Mouse (Mus musculus) midbrain, embryonic 13.5 days (tissue): ENCODE results near the gene Ncapg. TPM values are rescaled to one million over a fixed set of nuclear protein-coding genes. Genes with fewer than 3 reads are reported as not detected.
"Not testable (repeated sequence)": the region's sequence is repeated elsewhere in the genome, so short reads cannot be mapped to it uniquely, and the experiment has no call there.

Source experiments
- ATAC-seq: fragments of 200-750 bp; cut with Nextera tagmentation; 2 replicates; pipeline ENCODE4 v1.8.0; 2017; ENCODE audit warnings: mild to moderate bottlenecking, moderate TSS enrichment, moderate library complexity
- H3K27ac ChIP-seq: fragments of 300-500 bp; sonication (generic); 2 replicates; pipeline ENCODE4 v1.5.1; 2015; ENCODE audit warnings: inconsistent platforms, mild to moderate bottlenecking, moderate library complexity
- H3K27me3 ChIP-seq: fragments of 300-500 bp; sonication (generic); 2 replicates; pipeline ENCODE4 v1.6.1; 2015; ENCODE audit warnings: mild to moderate bottlenecking, inconsistent platforms
- H3K36me3 ChIP-seq: fragments of 300-500 bp; sonication (generic); 2 replicates; pipeline ENCODE4 v1.6.1; 2015; ENCODE audit warnings: mild to moderate bottlenecking, inconsistent platforms
- H3K4me1 ChIP-seq: fragments of 300-500 bp; sonication (generic); replicated peaks from 2 replicates; pipeline ENCODE4 v1.6.1; 2015; ENCODE audit warnings: inconsistent platforms
- H3K4me2 ChIP-seq: fragments of 300-500 bp; sonication (generic); replicated peaks from 2 replicates; pipeline ENCODE4 v1.6.1; 2015; ENCODE audit warnings: moderate library complexity, mild to moderate bottlenecking, inconsistent platforms
- H3K4me3 ChIP-seq: fragments of 300-500 bp; sonication (generic); replicated peaks from 2 replicates; pipeline ENCODE4 v1.5.1; 2015; ENCODE audit warnings: mild to moderate bottlenecking, inconsistent platforms
- H3K9ac ChIP-seq: fragments of 300-500 bp; sonication (generic); replicated peaks from 2 replicates; pipeline ENCODE4 v1.6.1; 2015; ENCODE audit warnings: mild to moderate bottlenecking, inconsistent platforms
- H3K9me3 ChIP-seq: fragments of 300-500 bp; sonication (generic); 2 replicates; pipeline ENCODE4 v1.6.1; 2016; ENCODE audit warnings: mild to moderate bottlenecking, inconsistent platforms
- WGBS: fragments of 180-500 bp; shearing (Covaris S2); methylation state at CpG from one replicate; pipeline ENCODE4 v1.1.7; 2015; 5-methylcytosine and 5-hydroxymethylcytosine counted together
- polyA plus RNA-seq: library from polyadenylated mRNA; unstranded; fragments of >200 nt; fragmentation: Nextera tagmentation; extraction: Ambion mirVana; gene quantifications from 2 replicates; pipeline ENCODE4 v1.2.1, GENCODE M21; 2015

Gene Ncapg
- 22.7 and 26.8 TPM in 2 replicates for polyA plus RNA-seq

- peak; percentile 100 for ATAC-seq
- peaks cover 16% of the 10 kb centered on the region for H3K4me1 ChIP-seq
- H3K27ac ChIP-seq, result peak within 1 kb of the TSS; percentile 80
- no peaks in the 10 kb centered on the region for H3K27me3 ChIP-seq
- H3K4me3 ChIP-seq, result peak within 1 kb of the TSS; percentile 80
- peak within 1 kb of the TSS; percentile 85 for H3K9ac ChIP-seq
- H3K4me2 ChIP-seq, result peak within 1 kb of the TSS; percentile 97
- WGBS, result under 1% methylated on average over 66 of the region's 66 CpGs
- no peaks in the 10 kb centered on the region for H3K9me3 ChIP-seq
- no peaks in the 10 kb centered on the region; the same call in 1 of the 2 replicates for H3K36me3 ChIP-seq
Measured at GRCm38 (mm10) chr5:45669598-45670279, at the start of gene Ncapg. TSS of gene Ncapg (plus strand) at chr5:45669919.

DNA sequence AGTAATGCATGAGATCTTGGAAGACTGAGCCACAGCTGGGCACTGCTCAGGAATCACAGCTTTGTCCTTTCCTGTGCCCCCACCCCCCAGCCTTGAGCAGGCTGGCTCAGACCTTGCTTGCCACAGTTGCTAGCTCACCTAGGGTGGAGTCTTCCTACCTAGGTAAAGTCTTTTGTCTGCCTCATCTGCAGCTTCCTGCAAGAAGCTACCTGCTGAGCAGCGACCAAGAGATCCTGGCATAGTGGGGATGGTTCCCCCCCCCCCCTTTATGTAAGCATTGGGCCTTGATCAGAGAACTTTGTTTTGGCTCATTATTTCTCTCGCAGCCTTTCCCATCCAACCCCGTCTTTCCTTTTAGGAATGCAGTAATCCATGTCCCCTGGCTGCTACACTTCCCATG lies 48.2 kb upstream of the Ncapg start:
- Histone ChIP-seq H3K27ac (no peak overlapping the region), H3K36me3 (no peaks in the 10 kb centered on the region), H3K4me3 (no peak overlapping the region), H3K4me1 (no peaks in the 10 kb centered on the region), H3K9ac (no peak overlapping the region), H3K4me2 (no peak overlapping the region), H3K9me3 (0 out of 2 replicates have a peak, but pooled peaks cover 3% of the 10 kb centered on the region), H3K27me3 (no peaks in the 10 kb centered on the region)
- 32% methylated on average over 3 of the region's 3 CpGs for WGBS
- no peak for ATAC-seq

- Histone ChIP-seq H3K9me3 (0 out of 2 replicates have a peak, but pooled peaks cover 3% of the 10 kb centered on the region), H3K27ac (no peak overlapping the region), H3K4me3 (no peak overlapping the region), H3K4me1 (no peaks in the 10 kb centered on the region), H3K4me2 (no peak overlapping the region), H3K9ac (no peak overlapping the region), H3K36me3 (no peaks in the 10 kb centered on the region), H3K27me3 (no peaks in the 10 kb centered on the region)
- WGBS, result 70% methylated on average over 1 of the region's 1 CpGs
- ATAC-seq, result no peak
Measured at GRCm38 (mm10) chr5:45627771-45628170, 41.9 kb upstream of the Ncapg start.

DNA sequence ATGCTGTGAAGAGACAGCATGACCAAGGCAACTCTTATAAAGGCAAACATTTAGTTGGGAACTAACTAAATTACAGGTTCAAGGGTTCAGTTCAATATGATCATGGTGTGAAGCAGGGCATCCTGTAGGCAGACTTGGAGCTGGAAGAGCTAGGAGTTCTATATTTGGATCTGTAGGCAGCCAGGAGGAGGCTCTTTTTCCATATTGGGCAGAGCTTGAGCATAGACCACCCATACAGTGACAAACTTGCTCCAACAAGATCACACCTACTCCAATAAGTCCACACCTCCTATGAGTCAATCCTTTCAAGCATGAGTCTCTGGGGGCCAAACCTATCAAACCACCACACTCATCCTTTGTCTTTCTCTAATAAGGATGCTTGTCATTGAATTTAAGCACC lies 40.2 kb upstream of the Ncapg start:
- H3K27ac ChIP-seq, result no peak overlapping the region

GRCm38 (mm10) chr5:45638378-45638777 lies 31.3 kb upstream of the Ncapg start:
- Histone ChIP-seq H3K4me2 (peak overlapping the region; percentile 69), H3K4me3 (peak overlapping the region; percentile 51), H3K36me3 (no peaks in the 10 kb centered on the region), H3K4me1 (peaks cover 7% of the 10 kb centered on the region), H3K9ac (no peak overlapping the region), H3K27me3 (peaks cover 13% of the 10 kb centered on the region), H3K27ac (no peak overlapping the region), H3K9me3 (no peaks in the 10 kb centered on the region)
- WGBS, result 62% methylated on average over 3 of the region's 3 CpGs
- no peak for ATAC-seq

More for the DNA sequence above, 40.2 kb upstream of the Ncapg start:
- Histone ChIP-seq H3K36me3 (no peaks in the 10 kb centered on the region), H3K9me3 (0 out of 2 replicates have a peak, but pooled peaks cover 3% of the 10 kb centered on the region), H3K4me2 (no peak overlapping the region), H3K4me3 (no peak overlapping the region), H3K9ac (no peak overlapping the region), H3K27me3 (no peaks in the 10 kb centered on the region), H3K4me1 (no peaks in the 10 kb centered on the region)
- no peak for ATAC-seq

DNA sequence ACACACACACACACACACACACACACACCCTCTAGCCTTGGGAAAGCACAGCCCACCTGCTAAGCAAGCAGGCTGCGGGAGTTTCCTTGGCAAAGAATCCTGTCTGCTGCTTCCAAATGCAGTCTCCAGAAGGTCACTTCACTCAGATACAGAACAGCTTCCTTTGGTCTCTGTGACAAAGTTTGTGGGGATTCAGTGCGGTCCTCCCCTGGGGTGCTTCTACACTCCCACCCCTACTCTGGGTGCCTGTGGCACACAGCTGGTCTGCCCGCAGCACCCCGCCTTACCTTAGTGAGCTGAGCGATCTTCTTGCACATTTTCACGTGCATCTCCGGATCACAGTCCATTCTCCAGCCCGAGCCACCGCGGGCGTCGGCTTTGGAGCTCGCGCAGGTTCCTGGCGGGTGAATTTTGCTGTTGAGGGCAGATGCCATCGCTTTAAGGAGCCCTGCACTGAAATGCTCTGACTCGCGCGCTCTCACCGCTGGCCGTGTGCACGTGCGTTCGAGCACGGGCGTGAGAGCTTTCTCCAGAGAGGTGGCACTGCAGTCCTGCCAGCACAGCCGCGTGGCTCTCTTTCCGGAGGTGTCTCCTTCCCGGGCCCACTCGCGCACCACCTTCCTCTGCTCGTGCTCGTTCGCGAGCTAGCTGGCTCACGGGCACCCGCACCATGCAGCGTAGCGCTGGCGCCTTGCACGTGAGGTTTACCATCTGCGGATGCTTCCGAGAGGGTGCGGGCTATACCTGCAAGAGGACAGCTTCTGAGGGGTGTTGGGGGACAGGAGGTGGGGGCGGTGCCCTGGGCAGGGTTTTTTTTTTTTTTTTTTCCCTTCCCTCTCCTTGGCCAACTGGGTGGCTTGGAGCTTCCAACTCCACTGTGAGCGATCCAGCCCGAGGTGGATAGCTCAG lies 30.7 kb upstream of the Ncapg start, which contains the start of gene Fam184b:
TSS of gene Fam184b (minus strand) at position 809 of the 909 bp plus-strand sequence.
- H3K4me1 ChIP-seq, result peaks cover 7% of the 10 kb centered on the region
- no peak within 1 kb of the TSS for H3K27ac ChIP-seq
- H3K9me3 ChIP-seq, result no peaks in the 10 kb centered on the region
- H3K27me3 ChIP-seq, result peaks cover 13% of the 10 kb centered on the region
- 1% methylated on average over 48 of the region's 48 CpGs for WGBS
- no peaks in the 10 kb centered on the region for H3K36me3 ChIP-seq
- H3K4me2 ChIP-seq, result peak within 1 kb of the TSS; percentile 69
- peak; percentile 98 for ATAC-seq
- H3K4me3 ChIP-seq, result peak within 1 kb of the TSS; percentile 51
- peak within 1 kb of the TSS; percentile 64 for H3K9ac ChIP-seq

- no peak overlapping the region for H3K27ac ChIP-seq
- peak overlapping the region; percentile 69 for H3K4me2 ChIP-seq
- peak overlapping the region; percentile 64 for H3K9ac ChIP-seq
- H3K4me1 ChIP-seq, result peaks cover 7% of the 10 kb centered on the region
- H3K27me3 ChIP-seq, result peaks cover 13% of the 10 kb centered on the region
- no peaks in the 10 kb centered on the region for H3K9me3 ChIP-seq
- H3K4me3 ChIP-seq, result peak overlapping the region; percentile 51
- no peaks in the 10 kb centered on the region for H3K36me3 ChIP-seq
- 2% methylated on average over 8 of the region's 8 CpGs for WGBS
- peak; percentile 66 for ATAC-seq
Measured at GRCm38 (mm10) chr5:45639715-45640092, 30.0 kb upstream of the Ncapg start.

DNA sequence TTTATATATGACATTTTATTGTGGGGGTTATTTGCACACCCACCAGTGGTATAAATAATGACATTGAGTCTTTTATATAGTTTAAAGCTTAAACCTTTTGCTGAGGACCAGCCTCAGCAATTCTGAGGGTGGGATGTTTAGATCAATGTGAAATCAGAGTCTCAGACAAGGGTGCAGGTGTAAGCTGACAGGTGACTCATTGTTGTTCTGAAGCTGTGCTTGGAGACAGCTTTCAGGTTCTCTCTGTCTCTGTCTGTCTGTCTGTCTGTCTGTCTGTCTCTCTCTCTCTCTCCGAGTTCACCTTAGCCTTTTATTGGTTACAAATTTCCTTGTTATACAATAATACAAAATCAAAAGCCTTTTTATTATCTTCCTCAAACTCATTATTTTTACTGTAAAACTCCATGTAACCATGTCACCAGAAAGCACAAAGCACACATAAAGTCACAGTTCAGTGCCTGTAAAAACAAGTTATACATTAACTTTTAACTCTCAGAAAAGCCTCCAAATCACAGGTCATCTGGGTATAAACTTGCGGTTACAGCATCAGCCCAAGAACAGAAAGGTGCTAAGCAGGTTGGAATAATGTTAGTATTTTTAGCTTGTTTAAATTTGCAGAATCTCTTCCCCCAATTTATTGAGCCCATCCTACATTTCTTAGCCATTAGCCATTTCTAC lies 18.6 kb upstream of the Ncapg start:
- Histone ChIP-seq H3K9ac (no peak overlapping the region), H3K4me2 (no peak overlapping the region), H3K4me3 (no peak overlapping the region), H3K36me3 (no peaks in the 10 kb centered on the region), H3K27ac (no peak overlapping the region), H3K27me3 (no peaks in the 10 kb centered on the region), H3K4me1 (no peaks in the 10 kb centered on the region), H3K9me3 (no peaks in the 10 kb centered on the region)
- no peak for ATAC-seq
- 94% methylated on average over 2 of the region's 2 CpGs for WGBS

DNA sequence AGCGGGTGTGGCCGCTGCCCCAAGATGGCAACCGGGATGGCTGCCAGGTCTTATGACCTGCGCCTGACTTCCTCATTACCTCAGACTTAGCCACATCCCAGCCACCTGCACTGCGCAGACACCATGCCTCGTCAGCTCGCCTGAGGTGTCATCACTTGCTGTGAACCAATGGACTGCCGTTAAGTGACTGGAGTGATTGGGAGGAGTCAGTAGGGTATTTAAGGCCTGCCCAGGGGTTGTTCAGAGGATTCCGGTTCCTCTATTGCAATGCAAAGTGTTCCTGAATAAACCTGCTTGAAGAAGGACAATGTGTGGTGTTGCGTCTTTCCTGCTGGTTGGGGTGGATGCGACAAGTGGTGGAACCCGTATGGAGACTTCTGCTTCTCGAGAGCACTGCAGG lies 11.3 kb upstream of the Ncapg start:
- H3K4me2 ChIP-seq, H3K36me3 ChIP-seq, H3K4me3 ChIP-seq, ATAC-seq, H3K9ac ChIP-seq, H3K27ac ChIP-seq, H3K9me3 ChIP-seq, H3K27me3 ChIP-seq, H3K4me1 ChIP-seq: not testable (repeated sequence)
- WGBS, result 96% methylated on average over 13 of the region's 13 CpGs

DNA sequence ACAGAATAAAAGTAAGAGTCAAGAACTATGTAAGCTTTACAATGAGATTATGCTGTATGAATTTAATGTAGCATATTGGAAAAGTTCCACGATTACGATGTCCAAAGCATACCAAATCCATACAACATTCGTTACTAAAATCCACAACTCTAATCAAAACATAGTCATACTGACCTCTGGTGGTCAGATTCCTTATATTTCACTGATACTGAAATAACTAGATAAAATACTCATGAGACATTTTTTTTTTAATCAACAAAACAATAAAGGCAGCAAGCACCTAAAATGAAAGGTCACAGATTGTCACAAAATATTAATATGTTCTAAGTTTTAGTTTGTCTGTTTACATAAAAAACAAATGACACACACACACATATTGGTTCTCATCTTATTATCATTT lies 1.4 kb upstream of the Ncapg start:
- 26% methylated on average over 3 of the region's 3 CpGs for WGBS

GRCm38 (mm10) chr5:45668831-45669230 lies 888 bp upstream of the Ncapg start:
- 2% methylated on average over 3 of the region's 3 CpGs for WGBS
- Histone ChIP-seq H3K27me3 (no peaks in the 10 kb centered on the region), H3K4me2 (peak overlapping the region; percentile 97), H3K36me3 (no peaks in the 10 kb centered on the region; the same call in 1 of the 2 replicates), H3K4me1 (peaks cover 16% of the 10 kb centered on the region), H3K9ac (peak overlapping the region; percentile 85), H3K27ac (peak overlapping the region; percentile 80), H3K4me3 (peak overlapping the region; percentile 80), H3K9me3 (no peaks in the 10 kb centered on the region)
- peak; percentile 10 for ATAC-seq

More for the DNA sequence above, 1.4 kb upstream of the Ncapg start:
- H3K9me3 ChIP-seq, result no peaks in the 10 kb centered on the region
- H3K27ac ChIP-seq, result no peak overlapping the region
- H3K9ac ChIP-seq, result no peak overlapping the region
- H3K4me3 ChIP-seq, result peak overlapping the region; percentile 80; the same call in 1 of the 2 replicates
- H3K36me3 ChIP-seq, result no peaks in the 10 kb centered on the region; the same call in 1 of the 2 replicates
- H3K27me3 ChIP-seq, result no peaks in the 10 kb centered on the region
- ATAC-seq, result no peak
- peaks cover 16% of the 10 kb centered on the region for H3K4me1 ChIP-seq
- H3K4me2 ChIP-seq, result peak overlapping the region; percentile 97
